ENCODE assay signal across 7 mouse cellular contexts in the genomic region with DNA sequence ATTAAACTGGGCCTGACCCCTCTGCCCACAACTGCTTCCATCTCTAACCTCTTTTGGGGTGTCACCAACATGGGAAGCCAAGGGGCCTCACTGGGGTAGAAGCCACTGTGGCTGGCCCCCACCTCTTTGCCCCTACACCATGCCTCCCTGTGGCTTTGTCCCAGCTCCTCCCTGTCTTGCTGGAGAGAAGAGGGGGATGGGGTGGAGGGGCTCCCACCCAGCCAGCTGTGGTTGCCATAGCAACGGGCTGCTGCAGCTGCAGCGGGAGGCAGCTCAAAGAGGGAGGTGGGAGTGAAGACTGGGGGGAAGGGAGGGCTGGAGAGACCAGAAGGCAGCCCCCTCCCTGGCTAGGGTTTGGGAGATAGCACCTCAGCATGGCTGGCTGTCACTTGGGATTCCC. TPM values are rescaled to one million over a fixed set of nuclear protein-coding genes. Genes with fewer than 3 reads are reported as not detected.
DNase-seq lines count a peak whose midpoint lies in the region; TF ChIP-seq lines count a peak whose summit lies in the region.

No protein-coding gene starts in this region.

- peak overlapping the region; percentile 98 for H3K27ac ChIP-seq in layer of hippocampus, adult 2 months
- H3K27ac ChIP-seq in thymus, adult 2 months (ENCODE audit: control insufficient read depth, insufficient read depth, low read length) = no peak overlapping the region

- peak in 1 of 2 experiments; percentile 57 for DNase-seq in layer of hippocampus, adult 2 months (ENCODE audit: low spot score in 2 of 2)
- DNase-seq in layer of hippocampus, adult 11-12 months (ENCODE audit: low spot score) = no peak
- DNase-seq in embryo, embryonic 10.5 days (ENCODE audit: low spot score) = peak; percentile 91
- DNase-seq in heart, postnatal 10 days = peak; percentile 47 to 55
- DNase-seq in lung, postnatal 4 days = peak; percentile 51 to 79
- peak; percentile 65 for DNase-seq in thymus, adult 2 months
- DNase-seq in spleen, adult 12 weeks (ENCODE audit: low spot score) = no peak

- H3K4me3 ChIP-seq in layer of hippocampus, adult 2 months = no peak overlapping the region
- no peak overlapping the region for H3K4me3 ChIP-seq in thymus, adult 2 months (ENCODE audit: control insufficient read depth, insufficient read depth, low read length)

- WGBS in thymus, adult 2 months = 0% methylated on average over 2 of the region's 2 CpGs

- H3K27me3 ChIP-seq in thymus, adult 2 months (ENCODE audit: control insufficient read depth, insufficient read depth, low read length) = no peaks in the 10 kb centered on the region

- intact Hi-C loops in heart, postnatal 10 days (cut with DNase I) = no loop called here

- peaks cover 53% of the 10 kb centered on the region for H3K4me1 ChIP-seq in thymus, adult 2 months (replicated peaks; ENCODE audit: control insufficient read depth, insufficient read depth, low read length)

- no peak for TF ChIP-seq CTCF in layer of hippocampus, adult 2 months (conservative IDR thresholded peaks at IDR 0.05)
- TF ChIP-seq CTCF in thymus, adult 2 months (IDR thresholded peaks at IDR 0.05; ENCODE audit: borderline replicate concordance, control insufficient read depth, extremely low read depth, insufficient read depth, low read length, poor library complexity) = no peak

- no peak for TF ChIP-seq POLR2A in thymus, adult 2 months (IDR thresholded peaks at IDR 0.05; ENCODE audit: control insufficient read depth, extremely low read depth, insufficient read depth, low read length, poor library complexity)

- no peaks in the 10 kb centered on the region for H3K36me3 ChIP-seq in thymus, adult 2 months (ENCODE audit: control insufficient read depth, insufficient read depth, low read length)

RNA-seq across cellular contexts. Expression of gene Dpf1, which starts 13.8 kb away (rescaled TPM):
- 100 to 1,000 TPM; 106 to 113 TPM for total RNA-seq in layer of hippocampus, adult 2 months (2021)
- 1 to 10 TPM in 1 of 2 experiments, under 1 TPM in 1; 0.45 to 2.1 TPM for total RNA-seq in heart, postnatal 10 days (2021)
- 1.6 and 1.8 TPM in 2 replicates for polyA plus RNA-seq in thymus, adult 2 months (2012; rRNA removed)

RNA-seq across cellular contexts. Expression of gene Ppp1r14a, which starts 28.4 kb away (rescaled TPM):
- 10 to 100 TPM; 20.8 to 21.6 TPM for total RNA-seq in layer of hippocampus, adult 2 months (2021)
- total RNA-seq in heart, postnatal 10 days (2021) = 10 to 100 TPM; 21.2 to 27.8 TPM
- 5.4 and 5.8 TPM in 2 replicates for polyA plus RNA-seq in thymus, adult 2 months (2012; rRNA removed)

RNA-seq across cellular contexts. Expression of gene Spint2, which starts 35.8 kb away (rescaled TPM):
- total RNA-seq in layer of hippocampus, adult 2 months (2021) = 10 to 100 TPM; 18.3 to 21.7 TPM
- 10 to 100 TPM; 53.3 to 62.7 TPM for total RNA-seq in heart, postnatal 10 days (2021)
- polyA plus RNA-seq in thymus, adult 2 months (2012; rRNA removed) = 426 and 460 TPM in 2 replicates

Comparison
In these comparisons a context has a peak if more than half of its experiments do, and no peak if none do; other contexts are left out.
1. DNase-seq: peak in embryo, embryonic 10.5 days (single experiment), heart, postnatal 10 days (2 of 2), lung, postnatal 4 days (2 of 2) and thymus, adult 2 months (single experiment); none in layer of hippocampus, adult 11-12 months (single experiment) and spleen, adult 12 weeks (single experiment).
2. RNA of gene Dpf1, which starts 13.8 kb away (total RNA-seq): 106 to 113 TPM in layer of hippocampus, adult 2 months; 0.45 to 2.1 TPM in heart, postnatal 10 days; every median in the first group is over 10 times any median in the second.